Mouse (Mus musculus) midbrain, embryonic 10.5 days (tissue): ENCODE measurements around the gene Gm12695. TPM values are rescaled to one million over a fixed set of nuclear protein-coding genes. Genes with fewer than 3 reads are reported as not detected.

Experiments
- DNase-seq: peaks from one replicate; pipeline ENCODE4 v3.0.0-alpha.2; 2017; ENCODE audit warnings: low spot score
- H3K27ac ChIP-seq: fragments of 300-500 bp; sonication (generic); replicated peaks from 2 replicates; pipeline ENCODE4 v1.5.1; 2016; ENCODE audit warnings: mild to moderate bottlenecking
- H3K27me3 ChIP-seq: fragments of 300-500 bp; sonication (generic); 2 replicates; pipeline ENCODE4 v1.6.1; 2016; ENCODE audit warnings: low read depth, mild to moderate bottlenecking; ENCODE audit not compliant: poor library complexity, severe bottlenecking
- H3K36me3 ChIP-seq: fragments of 300-500 bp; sonication (generic); 2 replicates; pipeline ENCODE4 v1.6.1; 2016; ENCODE audit warnings: mild to moderate bottlenecking, moderate library complexity
- H3K4me1 ChIP-seq: fragments of 300-500 bp; sonication (generic); 2 replicates; pipeline ENCODE4 v1.6.1; 2016
- H3K4me3 ChIP-seq: fragments of 300-500 bp; sonication (generic); 2 replicates; pipeline ENCODE4 v1.5.1; 2016; ENCODE audit warnings: mild to moderate bottlenecking, moderate library complexity
- H3K9me3 ChIP-seq: fragments of 300-500 bp; sonication (generic); replicated peaks from 2 replicates; pipeline ENCODE4 v1.6.1; 2016; ENCODE audit warnings: mild to moderate bottlenecking
- WGBS: fragments of 180-500 bp; shearing (Covaris S2); methylation state at CpG from one replicate; pipeline ENCODE4 v1.1.7; 2016; 5-methylcytosine and 5-hydroxymethylcytosine counted together
- polyA plus RNA-seq: library from polyadenylated mRNA; unstranded; fragments of >200 nt; fragmentation: Nextera tagmentation; extraction: Ambion mirVana; gene quantifications from 2 replicates; pipeline ENCODE4 v1.2.1, GENCODE M21; 2016

The Gm12695 gene
- polyA plus RNA-seq, 1 experiment from 2014 or later: not detected

DNA sequence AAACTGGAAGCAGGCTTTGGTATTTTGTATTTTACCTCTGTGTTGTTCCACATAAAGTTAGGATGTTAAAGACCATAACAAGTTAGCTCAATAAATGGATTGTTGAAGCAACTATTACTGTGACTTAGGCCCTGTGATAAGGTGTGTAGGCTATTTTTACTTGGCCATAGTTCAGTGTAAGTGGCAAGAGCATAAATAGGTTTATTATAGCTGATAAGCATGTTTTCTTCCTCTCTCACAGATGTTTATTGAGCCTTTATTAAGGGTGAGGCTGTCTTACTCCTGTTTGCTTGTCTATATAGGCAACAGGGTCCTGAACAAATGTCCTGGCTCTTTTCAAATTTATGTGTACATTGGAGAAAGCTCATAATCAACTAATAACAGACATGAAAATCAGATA is 104.0 kb downstream of the Gm12695 start:
- no peak overlapping the region for H3K27ac ChIP-seq
- H3K36me3 ChIP-seq: no peaks in the 10 kb centered on the region
- H3K27me3 ChIP-seq: no peaks in the 10 kb centered on the region
- no peaks in the 10 kb centered on the region for H3K9me3 ChIP-seq
- H3K4me1 ChIP-seq: no peaks in the 10 kb centered on the region
- H3K4me3 ChIP-seq: no peak overlapping the region
- DNase-seq: no peak

DNA sequence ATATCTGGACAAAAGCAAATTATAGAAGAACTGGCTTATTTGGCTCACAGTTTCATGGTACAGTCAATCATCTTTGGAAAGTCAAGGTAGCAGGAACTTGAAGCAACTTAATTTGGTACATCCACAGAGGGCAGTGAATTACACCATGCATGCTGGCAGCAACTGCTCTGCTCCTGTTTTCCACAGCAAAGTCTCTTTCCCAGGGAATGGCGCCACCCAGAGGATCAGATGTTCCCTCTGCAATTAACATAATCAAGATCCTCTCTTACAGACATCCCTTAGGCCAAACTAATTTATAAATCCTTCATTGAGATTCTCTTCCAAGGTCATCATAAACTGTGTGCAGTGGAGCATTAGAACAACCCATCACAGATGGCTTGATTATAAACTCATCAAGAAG is 104.8 kb downstream of the Gm12695 start:
- Histone ChIP-seq H3K27ac (no peak overlapping the region), H3K36me3 (no peaks in the 10 kb centered on the region), H3K9me3 (no peaks in the 10 kb centered on the region), H3K27me3 (no peaks in the 10 kb centered on the region), H3K4me3 (no peak overlapping the region), H3K4me1 (no peaks in the 10 kb centered on the region)
- DNase-seq: no peak
- 24% methylated on average over 1 of the region's 1 CpGs for WGBS

Other genes starting within 250 kb of the Gm12695 start
- 2.4 and 3.8 TPM in 2 replicates for gene Cyp2j6, start 231.5 kb downstream of the Gm12695 start, polyA plus RNA-seq
- 0.83 and 1.0 TPM in 2 replicates for gene Cyp2j9, start 193.6 kb downstream of the Gm12695 start, polyA plus RNA-seq
- not detected in 2 replicates for gene Cyp2j5, start 121.0 kb downstream of the Gm12695 start, polyA plus RNA-seq